Mouse (Mus musculus) splenic B cell, adult 2 months (primary cell): Measurements from ENCODE around the gene Rab43.
"Not testable (repeated sequence)": the region's sequence is repeated elsewhere in the genome, so short reads cannot be mapped to it uniquely, and the experiment has no call there.

Source experiments
- DNase-seq: peaks from one replicate; pipeline ENCODE4 v3.0.0-alpha.2; 2011; ENCODE audit warnings: low read depth, low spot score
- H3K27me3 ChIP-seq: 2 replicates; pipeline ENCODE4 v1.6.1; 2012; ENCODE audit warnings: mild to moderate bottlenecking, low read length, moderate library complexity, mixed read lengths; ENCODE audit not compliant: control insufficient read depth, poor library complexity, insufficient read depth, severe bottlenecking
- H3K36me3 ChIP-seq: 2 replicates; pipeline ENCODE4 v1.6.1; 2012; ENCODE audit warnings: mild to moderate bottlenecking, low read length, moderate library complexity, mixed read lengths; ENCODE audit not compliant: control insufficient read depth, poor library complexity, insufficient read depth, severe bottlenecking

The Rab43 gene

GRCm38 (mm10) chr6:87784033-87784432 lies 27.9 kb downstream of the Rab43 start:
- no peak for DNase-seq
- no peaks in the 10 kb centered on the region for H3K27me3 ChIP-seq
- no peaks in the 10 kb centered on the region for H3K36me3 ChIP-seq

GRCm38 (mm10) chr6:87780546-87781301 lies 31.2 kb downstream of the Rab43 start:
- no peak for DNase-seq
- no peaks in the 10 kb centered on the region for H3K36me3 ChIP-seq
- no peaks in the 10 kb centered on the region for H3K27me3 ChIP-seq

GRCm38 (mm10) chr6:87779174-87780165 lies 32.5 kb downstream of the Rab43 start:
- Histone ChIP-seq H3K36me3 (no peaks in the 10 kb centered on the region), H3K27me3 (no peaks in the 10 kb centered on the region)
- peak; percentile 31 for DNase-seq

- no peak for DNase-seq
- no peaks in the 10 kb centered on the region for H3K27me3 ChIP-seq
- no peaks in the 10 kb centered on the region for H3K36me3 ChIP-seq
Measured at GRCm38 (mm10) chr6:87778294-87779173, 33.4 kb downstream of the Rab43 start.

GRCm38 (mm10) chr6:87777842-87778241 lies 34.1 kb downstream of the Rab43 start, which contains the start of gene Gp9:
Gp9 (plus strand) TSS chr6:87778072.
- no peaks in the 10 kb centered on the region for H3K36me3 ChIP-seq
- H3K27me3 ChIP-seq: no peaks in the 10 kb centered on the region
- DNase-seq: no peak

- DNase-seq: no peak
- Histone ChIP-seq H3K27me3 (no peaks in the 10 kb centered on the region), H3K36me3 (no peaks in the 10 kb centered on the region)
Measured at GRCm38 (mm10) chr6:87776663-87777062, 35.3 kb downstream of the Rab43 start.

- no peak for DNase-seq
- H3K27me3 ChIP-seq: no peaks in the 10 kb centered on the region
- H3K36me3 ChIP-seq: no peaks in the 10 kb centered on the region
Measured at GRCm38 (mm10) chr6:87775588-87776245, 36.2 kb downstream of the Rab43 start.

GRCm38 (mm10) chr6:87774909-87775308 lies 37.1 kb downstream of the Rab43 start:
- H3K27me3 ChIP-seq: no peaks in the 10 kb centered on the region
- no peaks in the 10 kb centered on the region for H3K36me3 ChIP-seq
- DNase-seq: no peak

GRCm38 (mm10) chr6:87774466-87774865 lies 37.5 kb downstream of the Rab43 start:
- Histone ChIP-seq H3K27me3 (no peaks in the 10 kb centered on the region), H3K36me3 (no peaks in the 10 kb centered on the region)
- no peak for DNase-seq

- no peaks in the 10 kb centered on the region for H3K36me3 ChIP-seq
- H3K27me3 ChIP-seq: no peaks in the 10 kb centered on the region
- DNase-seq: peak; percentile 23
Measured at GRCm38 (mm10) chr6:87770626-87771025, 41.3 kb downstream of the Rab43 start.

GRCm38 (mm10) chr6:87764296-87764695 lies 47.7 kb downstream of the Rab43 start:
- H3K27me3 ChIP-seq, H3K36me3 ChIP-seq, DNase-seq: not testable (repeated sequence)

- H3K27me3 ChIP-seq: no peaks in the 10 kb centered on the region
- H3K36me3 ChIP-seq: no peaks in the 10 kb centered on the region
- DNase-seq: peak; percentile 73
Measured at GRCm38 (mm10) chr6:87763376-87764280, 48.3 kb downstream of the Rab43 start.

- no peaks in the 10 kb centered on the region for H3K36me3 ChIP-seq
- DNase-seq: no peak
Measured at GRCm38 (mm10) chr6:87762161-87762560, 49.8 kb downstream of the Rab43 start.

More at GRCm38 (mm10) chr6:87762161-87762560, 49.8 kb downstream of the Rab43 start:
- H3K27me3 ChIP-seq: no peaks in the 10 kb centered on the region
